Mouse (Mus musculus) megakaryocyte-erythroid progenitor cell, adult 5 weeks (primary cell): ENCODE data around the gene Lhx8. TPM values are rescaled to one million over a fixed set of nuclear protein-coding genes. Genes with fewer than 3 reads are reported as not detected.

Source experiments
- polyA plus RNA-seq: library from polyadenylated mRNA; stranded (reverse); fragments of >175 nt; gene quantifications from 2 replicates; pipeline ENCODE4 v1.2.3, GENCODE M21; 2012

Gene Lhx8
- polyA plus RNA-seq, result 0.05 TPM in 1 of 2 replicates, not detected in the other

DNA sequence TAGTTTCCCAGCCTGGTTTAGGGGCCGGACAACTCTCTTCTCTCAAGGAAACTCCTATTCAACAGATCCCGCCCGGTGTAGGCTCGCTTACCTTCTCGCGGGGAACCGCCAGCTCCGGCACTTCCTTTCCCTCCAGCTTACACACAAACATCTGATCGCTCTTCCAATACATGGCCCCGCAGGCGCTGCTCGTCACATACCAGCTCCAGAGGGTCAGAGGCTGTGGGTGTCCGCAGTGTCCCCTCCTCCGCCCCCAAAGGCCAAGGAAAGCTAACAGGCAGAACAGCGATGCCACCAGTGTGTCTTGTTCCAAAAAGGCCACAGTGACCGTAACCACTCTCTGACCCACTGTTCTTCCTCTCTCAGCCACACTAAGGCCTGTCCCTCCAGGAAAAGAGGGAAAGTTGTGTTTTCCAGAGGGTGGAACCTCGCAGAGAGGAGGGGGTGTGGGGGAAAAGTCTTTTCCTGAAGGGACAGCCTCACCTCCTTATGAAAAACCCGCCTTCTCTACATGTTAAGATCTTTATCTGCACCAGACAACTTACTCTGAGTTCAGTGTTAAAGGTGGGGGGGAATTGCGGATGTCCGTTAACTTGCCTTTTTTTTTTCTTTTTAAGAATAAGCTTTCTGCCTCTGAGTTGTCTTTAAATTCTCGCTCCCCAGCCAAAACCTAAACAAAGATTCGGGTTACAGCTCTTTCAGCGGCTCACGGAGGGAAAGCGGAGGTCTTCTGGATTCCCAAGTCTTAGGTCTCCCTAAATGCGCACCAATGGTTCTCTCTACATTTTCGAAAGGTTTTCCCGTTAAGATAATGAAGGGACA lies at the start of gene Lhx8:
Gene Lhx8, minus strand, starts transcription at position 479 of the 822 bp plus-strand sequence.

